Mouse (Mus musculus) cerebellum, adult 18-20 months (tissue): ENCODE measurements around the gene Kcnq2.

ENCODE experiments used
- DNase-seq, 2 experiments: peaks; one replicate each; pipeline ENCODE4 v3.0.0; 2021

The Kcnq2 gene

DNA sequence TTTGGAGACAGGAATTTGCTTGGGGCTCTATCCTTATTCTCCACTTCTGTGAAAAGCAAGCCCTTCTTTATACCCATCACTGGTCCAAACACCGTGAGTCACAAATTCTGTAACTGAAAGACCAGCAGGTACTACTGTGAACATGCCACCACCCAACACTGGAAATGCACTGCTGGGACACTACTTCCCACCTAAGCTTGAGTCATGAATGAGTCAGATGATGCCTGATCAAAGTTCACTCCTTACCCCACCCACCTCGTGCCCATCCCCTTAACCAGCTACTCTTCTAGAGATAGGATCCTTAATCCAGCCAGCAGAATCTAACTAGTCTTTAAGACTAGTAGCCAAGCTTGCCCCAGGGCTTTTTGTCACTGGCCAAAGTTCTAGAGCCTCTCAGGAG, 35.0 kb downstream of the Kcnq2 start:
- DNase-seq, result no peak

DNA sequence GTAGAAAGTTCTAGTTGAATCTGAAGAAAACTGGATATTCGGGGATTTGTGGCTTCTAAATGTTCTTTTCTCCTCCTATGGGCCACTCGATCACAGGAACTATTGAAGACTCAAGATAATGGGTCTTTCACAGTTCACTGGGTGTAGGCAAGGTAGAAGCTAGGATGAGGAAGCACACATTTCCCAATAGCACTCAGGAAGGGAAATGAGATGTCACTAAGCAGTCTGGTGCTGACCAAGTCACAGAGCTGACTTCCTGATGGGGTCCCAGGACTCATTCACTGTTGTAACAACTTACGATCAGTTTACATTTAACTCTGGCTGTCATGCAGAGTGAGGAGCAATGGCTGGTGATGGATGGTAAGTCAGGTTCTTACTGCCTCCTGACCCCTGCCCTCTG, 45.0 kb downstream of the Kcnq2 start:
- no peak for DNase-seq

DNA sequence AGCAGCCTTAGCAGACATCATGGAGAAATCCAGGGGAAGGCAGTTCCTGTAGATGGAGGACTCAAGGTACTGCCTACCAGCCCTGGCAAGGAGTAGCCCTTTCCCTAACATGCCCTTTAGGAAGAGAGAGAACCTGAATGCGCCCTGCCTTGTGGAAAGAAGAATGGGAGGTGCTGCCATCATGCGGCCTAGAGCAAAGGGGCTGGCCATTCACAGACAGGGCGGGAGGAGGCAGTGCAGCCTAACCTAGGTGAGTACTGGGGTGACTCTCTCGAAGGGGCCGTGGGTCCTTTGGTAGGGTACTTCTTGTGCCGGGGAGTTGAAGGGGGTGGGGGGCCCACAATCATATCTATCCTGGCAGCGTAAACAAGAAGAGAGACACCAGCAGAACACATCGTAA, 50.1 kb downstream of the Kcnq2 start:
- DNase-seq, result no peak

DNA sequence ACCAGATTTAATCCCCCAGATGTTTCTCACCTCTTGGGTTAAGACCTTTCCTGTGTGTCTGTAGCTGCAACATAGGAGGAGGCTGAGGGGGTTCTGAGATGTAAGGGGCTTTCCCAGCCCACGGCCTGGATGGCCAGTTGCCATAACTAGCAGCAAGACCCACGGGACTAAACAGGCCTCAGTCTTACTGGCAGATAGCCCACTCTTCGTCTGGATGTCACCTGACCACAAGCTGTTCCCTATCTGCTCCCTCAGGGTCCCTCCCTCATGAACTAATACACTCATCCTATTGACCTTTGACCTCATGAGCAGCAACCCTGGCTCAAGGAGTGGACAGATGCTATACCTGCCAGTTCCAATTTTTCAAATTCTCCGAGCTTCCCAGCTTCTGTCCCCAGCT, 51.2 kb downstream of the Kcnq2 start:
- DNase-seq, result no peak

DNA sequence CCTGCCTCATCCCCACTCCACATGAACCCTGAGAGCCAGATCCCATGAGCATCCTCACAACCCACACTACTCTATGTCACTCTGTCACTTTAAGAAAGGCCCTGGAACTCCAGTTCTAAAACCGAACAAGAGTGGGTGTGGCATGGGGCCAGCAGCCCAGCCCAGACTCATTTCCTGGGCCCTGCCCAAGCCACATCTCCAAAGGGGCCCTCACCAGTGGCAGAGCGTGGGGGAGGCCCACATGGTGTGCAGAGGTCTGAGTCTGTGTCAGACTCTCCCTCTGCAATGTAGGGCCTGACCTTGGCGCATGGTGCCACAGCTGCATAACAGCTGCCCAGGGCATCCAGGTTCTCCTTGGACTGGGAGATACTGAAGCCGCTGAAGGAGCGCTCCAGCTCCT, 54.2 kb downstream of the Kcnq2 start:
- no peak for DNase-seq

DNA sequence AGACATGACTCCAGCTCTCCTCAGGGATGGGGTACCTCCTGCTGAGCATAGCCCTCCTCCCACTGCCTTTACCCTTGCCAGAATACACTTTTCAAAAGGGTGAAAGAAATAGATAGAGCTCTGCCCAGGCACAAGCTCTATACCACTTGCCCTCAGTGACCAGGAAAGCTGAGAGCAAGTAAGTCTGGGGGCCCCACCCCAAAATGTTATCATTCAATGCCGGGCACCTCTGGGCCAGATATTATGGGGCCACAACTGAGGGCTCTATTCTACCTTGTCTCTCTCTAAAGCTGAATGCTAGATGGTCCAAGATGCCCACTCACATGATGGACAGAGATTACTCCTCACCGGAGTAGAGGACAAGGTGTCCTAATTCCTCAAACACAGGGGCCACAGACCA, 55.6 kb downstream of the Kcnq2 start:
- DNase-seq, result no peak

DNA sequence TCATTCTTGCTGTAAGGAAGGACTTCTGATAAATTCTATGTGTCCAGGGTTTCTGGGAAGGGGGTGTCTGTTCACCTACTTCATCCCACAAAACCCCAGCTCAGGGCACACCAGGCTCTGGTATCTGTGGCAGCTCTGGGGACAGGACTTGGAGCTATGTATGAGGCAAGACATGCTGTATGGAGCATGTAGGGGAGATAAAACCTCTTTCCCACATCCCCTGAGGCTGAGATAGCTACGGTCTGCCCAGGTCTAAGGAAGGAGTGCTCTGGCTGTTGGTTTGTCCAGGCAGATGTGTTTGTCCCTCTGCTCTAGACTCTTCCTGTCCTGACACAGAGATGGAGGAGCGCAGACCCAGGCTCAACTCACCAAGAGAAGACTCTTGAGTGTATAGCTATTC, 56.2 kb downstream of the Kcnq2 start:
- DNase-seq, result no peak

DNA sequence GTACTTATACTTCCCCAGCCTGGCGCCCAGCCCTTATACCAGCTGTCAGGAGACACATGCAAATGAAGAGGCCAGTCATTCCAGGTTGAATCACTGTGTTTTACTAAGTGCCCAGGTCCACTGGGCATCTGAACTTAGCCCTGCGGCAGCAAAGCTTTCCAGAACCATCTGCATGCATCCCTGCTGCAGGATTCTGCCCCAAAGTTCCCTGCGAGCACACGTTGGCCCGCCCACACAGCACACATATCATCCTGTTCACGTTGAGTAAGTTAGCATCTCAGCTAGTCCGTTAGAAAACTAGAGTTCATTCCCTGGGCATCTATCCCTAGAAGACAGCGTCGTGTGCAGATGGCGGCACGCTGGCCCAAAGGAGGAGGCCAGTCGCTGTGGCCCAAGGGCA, 59.6 kb downstream of the Kcnq2 start:
- no peak for DNase-seq

DNA sequence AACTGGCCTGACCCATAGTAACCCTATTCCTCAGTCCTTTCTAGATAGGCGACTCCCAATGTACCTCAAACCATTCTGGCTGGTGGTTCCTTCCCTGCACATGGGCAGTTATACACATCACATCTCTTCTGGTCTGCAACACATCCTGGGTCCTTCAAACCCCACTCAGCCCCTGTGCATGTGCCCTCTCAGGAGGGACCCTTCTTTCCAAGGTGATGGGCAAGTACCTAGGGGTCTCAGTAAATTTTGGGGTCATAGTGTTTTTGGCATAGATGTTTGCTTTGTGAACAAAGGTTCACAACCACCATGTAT, 62.7 kb downstream of the Kcnq2 start:
- no peak for DNase-seq

DNA sequence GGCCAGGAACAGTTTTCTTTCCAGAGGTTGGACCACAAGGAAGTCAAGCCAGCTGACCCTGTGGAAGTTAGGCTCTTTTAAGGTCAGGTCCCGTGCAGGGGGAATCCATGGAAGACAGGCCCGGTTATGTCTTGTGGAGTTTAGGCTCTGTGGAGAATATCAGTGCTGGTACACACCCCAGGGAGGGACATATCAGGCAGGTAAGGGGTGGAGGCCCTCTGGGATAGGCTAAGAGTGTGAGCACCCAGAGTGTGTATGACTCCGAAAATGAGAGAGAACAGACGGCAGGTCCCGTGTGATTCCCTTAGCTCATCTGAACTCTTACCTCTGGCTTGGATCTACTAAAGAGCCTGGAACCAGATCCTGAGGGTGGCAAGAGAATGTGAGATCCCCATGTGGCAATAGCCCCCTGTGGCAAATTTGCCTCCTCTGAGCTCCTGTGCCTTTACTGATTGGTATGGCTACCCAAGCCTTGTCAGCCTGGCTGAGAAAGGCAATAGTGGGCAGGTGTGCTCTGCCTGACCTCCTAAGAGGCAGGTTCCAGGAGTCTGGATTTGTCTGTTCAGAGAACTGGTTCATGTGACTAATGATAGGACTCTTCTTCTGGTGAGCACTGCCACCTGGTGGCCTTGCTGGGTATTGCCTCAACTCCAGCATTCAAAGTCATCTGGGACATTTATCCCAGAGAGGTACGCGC, 63.2 kb downstream of the Kcnq2 start:
- peak; percentile 85 to 91 for DNase-seq

DNA sequence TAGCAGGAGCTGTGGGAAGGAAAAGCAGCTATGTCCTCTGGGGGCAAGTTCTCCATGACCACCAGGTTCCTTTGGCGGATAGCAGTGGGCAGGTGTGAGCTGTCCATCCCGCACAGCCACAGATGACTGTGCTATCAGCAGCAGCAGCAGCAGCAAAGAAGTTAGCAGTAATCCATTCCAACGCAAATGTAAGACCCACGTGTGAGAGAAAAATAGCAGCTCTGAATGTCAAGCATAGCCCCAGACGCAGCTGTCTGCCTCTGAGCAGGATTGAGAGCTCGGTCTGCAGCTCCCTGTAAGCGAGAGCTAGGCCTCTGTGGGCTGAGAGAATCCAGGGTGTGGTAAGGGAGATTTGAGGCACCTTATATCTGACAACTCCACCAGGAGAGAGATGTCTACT, 65.0 kb downstream of the Kcnq2 start:
- DNase-seq, result no peak

DNA sequence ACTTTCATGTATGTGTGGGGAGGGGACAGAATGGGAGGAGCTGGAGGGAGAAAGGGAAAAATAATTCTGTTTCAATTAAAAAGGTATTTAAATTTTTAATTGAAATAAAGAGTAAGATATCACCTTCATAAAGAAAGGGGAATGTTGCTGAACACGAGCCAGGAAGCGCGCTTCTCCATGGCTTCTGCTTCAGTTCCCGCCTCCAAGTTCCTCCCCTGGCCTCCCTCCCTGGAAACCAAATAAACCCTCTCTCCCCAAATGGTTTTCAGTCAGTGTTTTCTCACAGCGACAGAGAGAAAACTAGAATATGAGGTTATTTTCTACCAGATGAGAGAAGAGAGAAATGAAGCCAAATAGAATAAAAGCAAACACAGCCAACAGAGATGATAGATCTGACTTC, 66.6 kb downstream of the Kcnq2 start:
- no peak for DNase-seq

DNA sequence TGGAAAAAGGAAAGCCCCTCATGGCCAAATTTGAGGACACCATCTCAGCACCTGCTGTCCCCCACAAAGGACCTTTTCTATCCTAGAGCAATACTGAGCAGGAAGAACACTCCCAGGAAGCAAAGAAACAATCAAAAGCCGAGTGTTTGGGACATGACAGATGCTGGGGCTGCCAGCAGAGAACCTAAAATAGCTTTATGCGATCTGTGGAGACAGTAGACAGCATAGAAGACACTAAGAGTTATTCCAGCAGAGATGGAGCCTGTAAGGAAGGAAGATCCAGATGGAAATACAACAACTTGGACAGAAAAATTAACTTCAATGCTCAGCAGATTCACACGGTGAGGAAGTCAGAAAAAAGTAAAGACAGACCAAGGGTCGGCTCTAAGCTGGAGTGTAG, 69.3 kb downstream of the Kcnq2 start:
- DNase-seq, result no peak

DNA sequence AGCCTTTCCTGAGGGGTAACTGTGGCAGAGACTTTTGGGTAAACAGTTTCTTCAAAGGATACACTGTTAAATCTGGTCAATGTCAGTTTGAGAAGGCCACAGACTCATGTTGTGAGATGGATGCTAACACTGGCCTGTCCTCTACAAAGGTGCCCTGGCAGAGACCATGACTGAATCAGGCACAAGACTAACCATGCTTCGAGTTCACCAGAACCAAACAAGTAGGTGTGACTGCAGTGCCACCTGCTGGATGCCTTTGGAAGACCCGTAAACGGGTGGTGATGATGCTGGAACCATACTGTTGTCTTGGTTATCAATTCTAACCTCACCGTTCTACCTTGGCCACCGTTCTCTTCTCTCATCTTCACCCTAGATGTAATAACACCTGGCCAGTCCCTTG, 75.0 kb downstream of the Kcnq2 start:
- DNase-seq, result peak; percentile 87 to 90

DNA sequence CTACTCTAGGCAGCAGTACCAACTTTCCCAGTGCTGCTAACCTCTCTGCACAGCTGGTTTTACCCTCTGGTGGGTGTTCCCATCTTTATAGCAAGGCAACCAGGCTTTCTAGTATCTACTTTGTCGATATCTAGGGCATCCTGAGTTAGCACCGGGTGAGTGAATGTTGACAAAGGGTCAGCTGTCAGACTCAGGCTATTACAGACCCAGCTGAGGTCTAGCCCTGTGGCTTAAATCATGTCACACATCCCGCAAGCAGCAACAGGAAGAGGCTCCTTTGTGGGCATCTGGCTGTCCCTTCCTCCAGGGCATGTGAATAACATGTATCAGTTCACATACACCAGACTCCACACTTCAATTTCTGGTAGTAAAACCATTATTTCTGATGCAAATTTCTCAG, 76.9 kb downstream of the Kcnq2 start:
- DNase-seq, result no peak

DNA sequence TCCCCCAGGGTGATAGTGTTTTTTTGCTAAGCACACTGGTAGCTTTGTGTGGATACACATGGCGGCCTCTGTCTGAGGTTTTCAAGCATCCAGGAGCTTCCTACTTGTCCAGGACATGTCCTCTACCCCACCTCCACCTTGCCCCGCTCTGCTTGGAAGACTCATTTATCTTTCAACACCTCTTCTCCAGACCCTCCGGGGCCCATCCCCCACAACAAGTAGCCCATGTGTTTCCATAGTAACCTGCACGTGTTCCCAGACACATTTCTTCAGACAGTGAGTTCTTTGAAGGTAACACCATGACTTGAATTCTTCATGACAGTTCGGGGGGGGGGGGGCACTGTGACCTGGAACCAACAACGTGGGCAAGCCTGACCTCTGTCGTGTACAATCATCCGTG, 77.8 kb downstream of the Kcnq2 start:
- no peak for DNase-seq

DNA sequence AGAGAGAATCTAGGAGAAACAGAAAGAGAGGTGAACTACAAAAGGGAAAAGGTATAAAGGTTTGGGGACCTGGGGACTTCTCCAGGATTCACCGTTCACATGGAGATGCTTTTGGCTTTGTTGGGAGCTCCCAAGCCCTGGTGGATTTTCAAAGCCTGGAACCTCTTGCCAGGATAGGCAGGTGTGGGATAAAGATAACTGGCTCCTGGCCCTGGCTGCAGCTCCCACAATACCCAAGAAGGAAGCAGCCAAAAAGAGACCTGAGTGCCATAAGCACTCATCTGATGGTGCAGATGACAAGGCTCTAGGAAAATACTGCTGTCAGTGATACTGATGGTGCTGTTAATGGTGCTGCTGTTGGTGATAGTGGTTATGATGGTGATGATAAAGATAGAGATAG, 82.9 kb downstream of the Kcnq2 start:
- DNase-seq, result peak; percentile 61 to 66

DNA sequence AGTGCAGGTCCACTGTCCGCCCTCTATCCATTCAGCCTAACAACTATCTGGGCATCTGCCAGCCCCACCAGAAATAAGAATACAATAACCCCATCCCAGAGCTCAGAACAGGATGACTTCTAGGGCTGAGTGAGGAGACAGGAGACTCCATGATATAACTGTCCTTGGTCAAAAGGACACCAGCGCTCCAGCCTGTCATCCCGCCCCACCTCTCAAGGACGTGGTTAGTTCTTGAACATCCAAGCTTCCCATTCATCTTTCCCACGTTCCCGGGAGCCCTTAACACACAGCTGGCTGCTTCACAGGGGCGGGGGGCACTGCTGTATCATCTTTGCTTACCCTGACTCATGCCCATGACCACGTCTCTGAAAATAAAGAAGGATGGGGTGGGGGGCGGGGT, 86.1 kb downstream of the Kcnq2 start:
- no peak for DNase-seq

DNA sequence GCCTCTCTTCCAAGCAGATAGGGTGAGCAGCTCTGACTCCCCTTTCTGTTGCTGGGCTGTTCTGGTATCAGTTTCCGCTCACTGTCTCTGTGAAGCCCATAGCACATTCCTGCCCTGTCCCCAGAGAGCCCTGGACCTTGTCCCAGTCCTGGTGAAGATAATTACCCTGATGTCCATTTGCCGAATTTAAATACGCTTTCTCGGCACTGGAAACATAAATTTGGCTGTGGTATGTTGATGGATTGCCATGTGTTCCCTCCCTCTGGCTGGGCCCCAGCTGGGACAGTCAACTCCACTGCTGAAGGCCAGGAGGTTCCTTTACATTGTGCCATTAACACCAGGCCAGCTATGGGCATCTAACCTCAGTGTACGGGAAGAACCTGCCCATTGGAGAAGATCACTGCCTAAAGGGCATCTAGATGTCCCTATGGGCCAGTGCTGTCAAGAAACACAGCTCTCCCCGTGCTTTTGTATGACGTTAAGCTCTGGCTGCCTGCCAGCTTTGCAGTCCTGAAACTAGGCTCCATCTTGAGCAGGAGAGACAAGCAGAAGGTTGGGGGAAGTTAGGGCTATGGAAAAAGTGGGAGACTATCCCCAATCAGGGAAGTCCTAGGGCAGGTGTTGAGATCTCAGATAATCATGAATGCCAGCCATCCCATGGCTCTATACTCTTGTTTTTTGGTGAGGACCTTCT, 86.7 kb downstream of the Kcnq2 start:
- DNase-seq, result peak; percentile 61 to 65

DNA sequence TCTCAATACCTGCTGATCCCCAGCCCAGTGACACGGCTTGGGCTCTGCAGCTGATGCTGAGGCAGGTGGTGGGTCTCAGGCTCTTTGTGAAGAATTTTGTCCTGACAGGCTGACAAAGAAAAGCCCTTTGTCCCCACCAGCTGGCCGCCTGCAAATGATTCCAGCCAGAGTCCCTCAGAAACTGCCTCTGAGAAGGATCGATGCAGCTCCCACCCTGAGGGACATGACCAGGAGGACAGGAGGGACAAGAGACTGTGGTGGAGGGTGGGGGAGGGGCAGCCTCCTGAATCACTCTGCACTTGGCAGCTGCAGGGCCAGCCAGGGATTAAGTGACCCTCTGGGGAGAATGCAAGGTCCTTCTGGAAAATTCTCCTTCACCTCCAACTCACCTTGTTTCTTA, 91.1 kb downstream of the Kcnq2 start:
- no peak for DNase-seq

DNA sequence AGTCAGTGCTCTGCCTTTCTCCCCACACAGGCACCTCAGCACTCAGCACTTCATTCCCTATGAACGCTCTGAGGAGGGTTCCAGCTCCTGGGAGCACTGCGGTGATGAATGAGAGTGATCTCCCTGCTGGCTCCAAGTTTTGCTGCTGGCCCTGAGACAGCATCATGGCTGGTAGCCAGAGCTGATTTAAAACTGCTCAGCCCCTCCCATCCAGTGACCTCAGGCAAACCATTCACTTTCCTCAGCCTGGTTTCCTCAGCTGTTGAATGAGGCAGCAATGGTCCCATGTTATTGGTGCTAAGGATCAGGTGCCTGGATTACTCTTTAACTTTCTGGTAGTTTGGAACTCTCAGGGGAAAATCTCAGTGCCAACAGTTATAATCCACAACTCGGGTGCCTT, 91.7 kb downstream of the Kcnq2 start, which contains the start of gene Chrna4:
Gene Chrna4 (minus strand): TSS at position 110 of the 400 bp plus-strand sequence.
- no peak for DNase-seq

DNA sequence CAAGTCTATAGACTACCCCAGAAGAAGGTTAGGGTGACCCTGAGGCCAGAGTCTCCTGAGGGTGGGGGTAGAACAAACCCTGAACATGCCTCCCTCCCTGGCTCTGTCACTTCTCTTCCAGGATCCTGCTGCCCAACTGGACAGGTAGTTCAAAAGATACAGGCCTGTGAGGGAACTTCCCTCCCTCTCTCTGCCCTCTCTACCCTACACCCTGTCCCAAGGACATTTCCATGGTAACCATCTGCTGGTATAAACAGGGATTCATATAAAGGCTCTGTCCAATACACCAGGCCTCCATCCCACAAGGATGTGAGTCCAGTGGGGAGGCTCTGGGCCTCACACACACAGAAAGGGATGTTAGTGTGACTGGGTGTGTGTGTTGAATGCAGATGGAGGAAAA, 92.7 kb downstream of the Kcnq2 start:
- no peak for DNase-seq

DNA sequence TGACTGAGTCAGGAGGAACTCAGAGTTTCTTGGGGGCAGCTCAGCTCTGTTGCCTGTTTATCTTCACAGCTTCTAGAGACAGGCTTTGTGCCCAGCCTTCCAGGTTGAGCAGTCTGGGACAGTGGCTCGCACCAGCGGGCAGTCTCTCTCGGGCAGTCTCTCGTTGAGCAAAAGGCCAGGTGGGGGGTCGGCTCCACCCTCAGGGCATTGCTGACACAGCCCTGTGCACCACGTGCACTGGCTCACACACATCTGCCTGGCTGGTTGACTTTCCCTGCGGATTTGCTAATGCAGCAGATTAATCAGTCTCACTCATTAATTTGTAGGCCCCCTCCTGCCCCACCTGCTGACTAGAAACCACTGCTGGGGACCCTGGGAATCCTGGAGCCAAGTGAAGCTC, 93.2 kb downstream of the Kcnq2 start:
- no peak for DNase-seq

DNA sequence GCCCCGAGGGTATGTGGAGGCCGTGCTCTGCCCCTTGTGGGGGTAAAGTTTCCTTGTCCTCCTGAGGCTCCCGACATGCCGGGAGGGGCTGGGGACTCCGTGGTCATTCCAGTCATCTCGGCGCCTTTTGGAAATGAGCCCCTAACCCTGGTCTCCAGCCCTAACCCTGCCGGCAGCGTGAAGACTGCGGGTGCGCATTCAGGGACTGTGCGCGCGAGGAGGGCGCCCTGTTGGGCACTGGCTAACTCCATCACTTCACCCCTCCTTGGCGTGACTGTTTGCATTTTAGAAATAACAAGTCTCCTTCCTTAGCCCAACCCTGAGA, 95.8 kb downstream of the Kcnq2 start:
- no peak for DNase-seq

DNA sequence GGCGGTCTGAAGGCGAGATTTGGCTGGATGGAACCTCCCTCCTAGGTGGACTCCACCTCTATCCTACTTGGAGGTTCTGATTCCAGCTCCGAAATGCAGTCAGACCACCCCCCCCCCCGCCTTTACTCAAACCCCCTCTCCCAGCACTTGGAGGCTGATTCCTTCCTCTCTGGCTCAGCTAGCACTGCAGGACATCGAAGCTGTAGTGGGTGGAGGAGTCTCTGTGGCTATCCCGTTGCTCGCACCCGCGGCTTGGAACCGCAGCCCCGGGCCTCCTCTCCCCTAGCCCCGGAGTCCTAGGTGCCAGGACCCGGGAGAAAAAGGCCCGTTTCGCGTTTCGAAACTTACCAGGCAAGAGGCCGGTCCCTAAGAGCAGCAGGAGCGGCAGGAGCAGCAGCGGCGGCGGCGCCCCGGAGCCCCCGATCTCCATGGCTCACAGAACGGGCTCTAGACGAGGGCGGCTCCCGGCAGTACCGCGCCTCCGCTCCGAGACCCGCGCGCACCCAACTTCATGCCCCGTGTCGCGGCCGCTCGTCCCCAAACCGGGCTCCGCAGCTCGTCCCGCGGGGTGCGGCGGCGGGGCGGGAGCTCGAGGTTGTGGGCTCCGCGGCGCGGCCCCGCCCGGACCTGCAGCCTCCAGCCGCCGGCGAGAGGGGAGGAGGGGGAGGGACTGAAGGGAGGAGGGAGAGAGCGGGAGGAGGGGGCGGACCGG, 96.3 kb downstream of the Kcnq2 start:
- DNase-seq, result peak; percentile 24 to 45
